Mouse (Mus musculus) liver (tissue): Measurements from ENCODE around the gene Msmb.
"Not testable (repeated sequence)": the region's sequence is repeated elsewhere in the genome, so short reads cannot be mapped to it uniquely, and the experiment has no call there.

Experiments used
- DNase-seq: peaks from one replicate; pipeline ENCODE4 v3.0.0-alpha.2; 2020; ENCODE audit warnings: mixed read lengths

The Msmb gene

GRCm38 (mm10) chr14:32146578-32146977 is 4.8 kb downstream of the Msmb start:
- DNase-seq, result no peak

GRCm38 (mm10) chr14:32150872-32151271 is 9.0 kb downstream of the Msmb start:
- DNase-seq, result no peak

- DNase-seq, result no peak
Measured at GRCm38 (mm10) chr14:32152243-32152965, 10.6 kb downstream of the Msmb start.

- no peak for DNase-seq
Measured at GRCm38 (mm10) chr14:32153156-32153555, 11.3 kb downstream of the Msmb start.

GRCm38 (mm10) chr14:32154758-32155157 is 12.9 kb downstream of the Msmb start:
- no peak for DNase-seq

GRCm38 (mm10) chr14:32159150-32159670 is 17.4 kb downstream of the Msmb start:
- DNase-seq, result peak; percentile 31

GRCm38 (mm10) chr14:32159690-32160246 is 17.9 kb downstream of the Msmb start, which contains the start of gene Ncoa4:
Ncoa4 (plus strand) TSS chr14:32159865.
- peak; percentile 99 for DNase-seq

GRCm38 (mm10) chr14:32160563-32160962 is 18.7 kb downstream of the Msmb start:
- DNase-seq, result peak; percentile 48

GRCm38 (mm10) chr14:32161090-32161885 is 19.5 kb downstream of the Msmb start:
- peak; percentile 67 for DNase-seq

- DNase-seq, result no peak
Measured at GRCm38 (mm10) chr14:32162231-32162630, 20.4 kb downstream of the Msmb start.

GRCm38 (mm10) chr14:32163203-32163888 is 21.5 kb downstream of the Msmb start:
- DNase-seq, result no peak

- DNase-seq, result peak; percentile 61
Measured at GRCm38 (mm10) chr14:32164173-32165051, 22.6 kb downstream of the Msmb start.

GRCm38 (mm10) chr14:32165278-32166061 is 23.6 kb downstream of the Msmb start:
- peak; percentile 95 for DNase-seq

- no peak for DNase-seq
Measured at GRCm38 (mm10) chr14:32166062-32166441, 24.2 kb downstream of the Msmb start.

- no peak for DNase-seq
Measured at GRCm38 (mm10) chr14:32166840-32167239, 25.0 kb downstream of the Msmb start.

GRCm38 (mm10) chr14:32167326-32167725 is 25.5 kb downstream of the Msmb start:
- DNase-seq, result peak; percentile 66

- DNase-seq, result peak; percentile 84
Measured at GRCm38 (mm10) chr14:32168653-32169231, 26.9 kb downstream of the Msmb start.

- no peak for DNase-seq
Measured at GRCm38 (mm10) chr14:32170137-32170536, 28.3 kb downstream of the Msmb start.

- DNase-seq, result no peak
Measured at GRCm38 (mm10) chr14:32175310-32175709, 33.5 kb downstream of the Msmb start.

- not testable (repeated sequence) for DNase-seq
Measured at GRCm38 (mm10) chr14:32176590-32176989, 34.8 kb downstream of the Msmb start.
